Mouse (Mus musculus) brain, adult 2 months (tissue): ENCODE measurements at regions not wholly inside any gene's neighbourhood (a gene's known extent, or its start where the extent isn't known, plus 50 kb on each side); places are given as distances from the start of the nearest gene placed in this dataset.

Experiments used
- DNase-seq: peaks from one replicate; pipeline ENCODE4 v3.0.0; 2011; ENCODE audit warnings: low read depth, low spot score

- no peak for DNase-seq
These were observed 69.7 kb upstream of the Paip1 start for GRCm38 (mm10) chr13:119358696-119359095.

- DNase-seq = peak; percentile 57
These were observed 65.0 kb upstream of the Paip1 start for GRCm38 (mm10) chr13:119363379-119363778.

DNA sequence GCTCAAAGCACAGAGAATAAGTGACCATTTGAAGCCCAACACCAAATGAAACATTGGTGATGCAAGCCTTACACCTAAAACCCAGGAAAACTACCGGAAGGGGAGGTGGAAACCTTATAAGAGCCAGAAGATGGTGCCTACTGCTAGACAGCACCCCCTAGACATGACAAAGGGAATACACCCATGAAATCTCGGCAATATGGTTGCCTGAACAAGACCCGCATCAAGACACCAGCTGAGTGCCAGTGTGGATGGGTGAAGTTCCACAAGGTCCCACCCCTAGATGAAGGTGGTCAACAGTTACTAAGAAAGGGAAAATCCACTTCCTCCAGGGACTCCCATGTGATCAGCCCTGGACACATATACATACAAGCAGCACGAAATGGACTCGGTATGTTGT, 64.2 kb upstream of the Paip1 start:
- DNase-seq = no peak

- no peak for DNase-seq
These were observed 60.9 kb upstream of the Paip1 start for GRCm38 (mm10) chr13:119367544-119367943.

- DNase-seq = peak; percentile 63
These were observed 49.9 kb upstream of the Paip1 start for GRCm38 (mm10) chr13:119378404-119379037.
